Mouse (Mus musculus): ENCODE data around the gene Efna4.

- TF ChIP-seq CTCF (IDR thresholded peaks at IDR 0.05; ENCODE audit: low read depth) (no peak), EP300 (IDR thresholded peaks at IDR 0.05; ENCODE audit: low read depth) (no peak)
Measured at GRCm38 (mm10) chr3:89337721-89338578, at the start of gene Efna4.

Measured in liver, embryonic 14.5 days (tissue).